Comparison of ENCODE assay signal across 20 mouse cellular contexts in the genomic region with DNA sequence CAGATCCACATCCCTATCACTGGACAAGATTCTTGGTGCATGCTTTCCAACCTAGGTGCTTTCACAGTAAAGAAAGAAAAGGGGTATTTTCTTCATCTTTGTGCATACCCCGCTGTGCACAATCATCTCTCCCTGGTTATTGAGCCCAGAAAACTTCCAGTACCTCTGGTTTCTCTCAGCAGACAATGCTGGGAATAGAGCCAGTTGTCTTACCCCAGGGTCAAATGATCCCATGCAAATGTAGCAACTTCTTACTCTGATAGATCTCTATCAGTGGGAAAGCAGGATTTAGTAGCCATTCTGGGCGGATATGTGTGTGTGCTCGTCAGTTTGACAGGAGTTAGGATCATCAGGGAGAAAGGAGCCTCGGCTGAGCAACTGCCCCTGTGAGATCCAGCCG. TPM values are rescaled to one million over a fixed set of nuclear protein-coding genes. Genes with fewer than 3 reads are reported as not detected.
DNase-seq lines count a peak whose midpoint lies in the region; TF ChIP-seq lines count a peak whose summit lies in the region.
"Had no signal": no experiment of that assay in that cellular context is flagged by ENCODE, and none has a peak within 500 bp of the region (broad histone marks: within the 10 kb centered on the region; RNA-seq: fewer than 3 reads in every experiment).

No protein-coding gene starts in this region.

- no peak for TF ChIP-seq CTCF in testis, adult 2 months (IDR thresholded peaks at IDR 0.05; ENCODE audit: control insufficient read depth, insufficient read depth, insufficient replicate concordance, low read depth, low read length)

- peak overlapping the region; percentile 30 for H3K4me3 ChIP-seq in testis, adult 2 months (ENCODE audit: control insufficient read depth, low read depth, low read length)
- H3K4me3 ChIP-seq in heart, embryonic 10.5 days, result no peak overlapping the region
- H3K4me3 ChIP-seq: embryonic facial prominence, embryonic 13.5 days; embryonic facial prominence, embryonic 15.5 days; erythroblast, embryonic 14.5 days; forebrain, embryonic 10.5 days; forebrain, embryonic 12.5 days had no signal

- DNase-seq in adrenal gland, postnatal 14 days, result peak; percentile 36
- no peak for DNase-seq in adrenal gland, postnatal 4 days (ENCODE audit: low spot score in 2 of 2)
- no peak for DNase-seq in testis, postnatal 10 days (ENCODE audit: low spot score)
- peak; percentile 20 for DNase-seq in testis, postnatal 14 days (ENCODE audit: low spot score)
- no peak for DNase-seq in heart, embryonic 10.5 days (ENCODE audit: low spot score)
- DNase-seq: adrenal gland, postnatal 10 days; cerebellum, adult 11 months; cerebellum, adult 18-20 months; cerebellum, adult 8-10 months; cerebellum, adult 9-11 months; cerebellum, postnatal 14 days; cerebellum, postnatal 36 days; embryo, embryonic 11 days had no signal

- no peaks in the 10 kb centered on the region for H3K36me3 ChIP-seq in testis, adult 2 months (ENCODE audit: control insufficient read depth, insufficient read depth, low read length)
- H3K36me3 ChIP-seq in heart, embryonic 10.5 days, result no peaks in the 10 kb centered on the region
- H3K36me3 ChIP-seq: embryonic facial prominence, embryonic 13.5 days; embryonic facial prominence, embryonic 15.5 days; forebrain, embryonic 10.5 days; forebrain, embryonic 12.5 days had no signal

- H3K27me3 ChIP-seq in testis, adult 2 months (ENCODE audit: control insufficient read depth, insufficient read depth, low read length), result no peaks in the 10 kb centered on the region
- H3K27me3 ChIP-seq in heart, embryonic 10.5 days (ENCODE audit: insufficient read depth, poor library complexity, severe bottlenecking), result no peaks in the 10 kb centered on the region
- H3K27me3 ChIP-seq: embryonic facial prominence, embryonic 13.5 days; embryonic facial prominence, embryonic 15.5 days; forebrain, embryonic 12.5 days had no signal

- H3K9me3 ChIP-seq in heart, embryonic 10.5 days, result no peaks in the 10 kb centered on the region
- H3K9me3 ChIP-seq: embryonic facial prominence, embryonic 13.5 days; embryonic facial prominence, embryonic 15.5 days; forebrain, embryonic 10.5 days; forebrain, embryonic 12.5 days had no signal

- no peak overlapping the region for H3K27ac ChIP-seq in testis, adult 2 months (ENCODE audit: control insufficient read depth, insufficient read depth, low read depth, low read length)
- no peak overlapping the region for H3K27ac ChIP-seq in heart, embryonic 10.5 days
- H3K27ac ChIP-seq: embryonic facial prominence, embryonic 13.5 days; embryonic facial prominence, embryonic 15.5 days; forebrain, embryonic 10.5 days; forebrain, embryonic 12.5 days had no signal

- no peak for TF ChIP-seq POLR2A in testis, adult 2 months (IDR thresholded peaks at IDR 0.05; ENCODE audit: control insufficient read depth, low read depth, low read length)

- H3K4me1 ChIP-seq in testis, adult 2 months (ENCODE audit: control insufficient read depth, insufficient read depth, low read length), result peaks cover 14% of the 10 kb centered on the region
- H3K4me1 ChIP-seq in heart, embryonic 10.5 days, result no peaks in the 10 kb centered on the region; the same call in 1 of the 2 replicates

- WGBS in heart, embryonic 10.5 days, result 84% methylated on average over 5 of the region's 5 CpGs

RNA-seq across cellular contexts. Expression of gene Paqr8, which starts 25.2 kb away (rescaled TPM):
- total RNA-seq in adrenal gland, postnatal 14 days (2021), result 25.6 and 27.5 TPM in 2 replicates
- total RNA-seq in adrenal gland, postnatal 4 days (2021), result 10 to 100 TPM; 40.5 to 44.6 TPM
- polyA plus RNA-seq in testis, adult 2 months (2012; rRNA removed), result 31.0 and 35.3 TPM in 2 replicates
- 2.7 and 3.2 TPM in 2 replicates for polyA plus RNA-seq in heart, embryonic 10.5 days (2016; fragmentation: Nextera tagmentation; extraction: Ambion mirVana)

RNA-seq across cellular contexts. Expression of gene Efhc1, which starts 35.8 kb away (rescaled TPM):
- total RNA-seq in adrenal gland, postnatal 14 days (2021), result 1.7 and 1.9 TPM in 2 replicates
- 1 to 10 TPM; 3.0 to 3.4 TPM for total RNA-seq in adrenal gland, postnatal 4 days (2021)
- 376 and 451 TPM in 2 replicates for polyA plus RNA-seq in testis, adult 2 months (2012; rRNA removed)
- 0.75 and 1.1 TPM in 2 replicates for polyA plus RNA-seq in heart, embryonic 10.5 days (2016; fragmentation: Nextera tagmentation; extraction: Ambion mirVana)
- total RNA-seq: MEL had no signal
- polyA plus RNA-seq: erythroblast, embryonic 14.5 days had no signal

Comparison
In these comparisons a context has a peak if more than half of its experiments do, and no peak if none do; other contexts are left out.
1. DNase-seq: peak in adrenal gland, postnatal 14 days (single experiment) and testis, postnatal 14 days (single experiment); none in adrenal gland, postnatal 4 days (0 of 2), testis, postnatal 10 days (single experiment) and heart, embryonic 10.5 days (single experiment).